Mouse (Mus musculus): ENCODE data around the gene Lnx1. TPM values are rescaled to one million over a fixed set of nuclear protein-coding genes. Genes with fewer than 3 reads are reported as not detected.

Gene Lnx1
- polyA plus RNA-seq, 1 experiment from 2014 or later: 0.92 TPM

- H3K27ac ChIP-seq (ENCODE audit: poor library complexity, severe bottlenecking): no peak overlapping the region
- no peak overlapping the region for H3K4me2 ChIP-seq
- H3K4me3 ChIP-seq: no peak overlapping the region
- peaks cover 14% of the 10 kb centered on the region; the same call in 1 of the 2 replicates for H3K4me1 ChIP-seq (replicated peaks)
- H3K9me3 ChIP-seq (replicated peaks): no peaks in the 10 kb centered on the region
- WGBS: 74% methylated on average over 2 of the region's 2 CpGs
- no peak for ATAC-seq (ENCODE audit: insufficient number of reproducible peaks, low FRiP score)
- no peaks in the 10 kb centered on the region for H3K36me3 ChIP-seq
- H3K27me3 ChIP-seq (replicated peaks): no peaks in the 10 kb centered on the region
- no peak overlapping the region for H3K9ac ChIP-seq
Observed at GRCm38 (mm10) chr5:74700918-74701317, 1.8 kb downstream of the Lnx1 start.

DNA sequence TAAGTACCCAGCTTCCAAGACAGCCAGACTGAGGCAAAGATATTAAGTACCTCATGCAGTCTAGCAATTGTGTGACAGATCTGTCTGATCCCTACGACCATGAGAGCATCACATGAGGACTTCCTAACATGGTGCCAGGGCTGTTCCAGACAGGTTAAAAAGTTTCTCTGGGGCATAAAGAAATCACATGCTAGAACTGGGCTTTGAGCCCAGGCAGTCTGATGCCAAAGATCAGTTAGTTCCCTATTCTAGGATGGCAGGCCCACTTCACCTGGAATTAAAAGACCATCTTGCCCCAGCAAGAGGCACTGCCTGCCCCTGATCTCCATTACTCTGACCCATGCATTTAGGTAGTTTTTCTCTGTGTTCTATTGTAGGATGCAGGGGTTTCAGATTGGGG is 3.0 kb downstream of the Lnx1 start:
- Histone ChIP-seq H3K36me3 (no peaks in the 10 kb centered on the region), H3K9me3 (replicated peaks) (no peaks in the 10 kb centered on the region), H3K4me1 (replicated peaks) (peaks cover 11% of the 10 kb centered on the region; the same call in 1 of the 2 replicates), H3K9ac (no peak overlapping the region), H3K4me3 (no peak overlapping the region), H3K27ac (ENCODE audit: poor library complexity, severe bottlenecking) (no peak overlapping the region), H3K27me3 (replicated peaks) (no peaks in the 10 kb centered on the region), H3K4me2 (no peak overlapping the region)
- ATAC-seq (ENCODE audit: insufficient number of reproducible peaks, low FRiP score): no peak
- 89% methylated on average over 1 of the region's 1 CpGs for WGBS

GRCm38 (mm10) chr5:74697534-74697933 is 5.2 kb downstream of the Lnx1 start:
- Histone ChIP-seq H3K27ac (ENCODE audit: poor library complexity, severe bottlenecking) (no peak overlapping the region), H3K4me2 (no peak overlapping the region), H3K9me3 (replicated peaks) (no peaks in the 10 kb centered on the region), H3K36me3 (no peaks in the 10 kb centered on the region), H3K4me3 (no peak overlapping the region), H3K9ac (no peak overlapping the region), H3K27me3 (replicated peaks) (no peaks in the 10 kb centered on the region), H3K4me1 (replicated peaks) (peaks cover 14% of the 10 kb centered on the region)
- WGBS: 79% methylated on average over 9 of the region's 9 CpGs
- ATAC-seq (ENCODE audit: insufficient number of reproducible peaks, low FRiP score): no peak

GRCm38 (mm10) chr5:74694390-74694801 is 8.3 kb downstream of the Lnx1 start:
- WGBS: 66% methylated on average over 7 of the region's 7 CpGs
- no peaks in the 10 kb centered on the region for H3K27me3 ChIP-seq (replicated peaks)
- H3K9me3 ChIP-seq (replicated peaks): no peaks in the 10 kb centered on the region
- peaks cover 14% of the 10 kb centered on the region for H3K4me1 ChIP-seq (replicated peaks)
- H3K27ac ChIP-seq (ENCODE audit: poor library complexity, severe bottlenecking): no peak overlapping the region
- H3K36me3 ChIP-seq: no peaks in the 10 kb centered on the region
- ATAC-seq (ENCODE audit: insufficient number of reproducible peaks, low FRiP score): no peak
- no peak overlapping the region for H3K4me3 ChIP-seq
- no peak overlapping the region for H3K4me2 ChIP-seq
- H3K9ac ChIP-seq: no peak overlapping the region

- Histone ChIP-seq H3K36me3 (no peaks in the 10 kb centered on the region), H3K4me2 (no peak overlapping the region), H3K9me3 (replicated peaks) (no peaks in the 10 kb centered on the region), H3K4me1 (replicated peaks) (peaks cover 14% of the 10 kb centered on the region), H3K27ac (ENCODE audit: poor library complexity, severe bottlenecking) (no peak overlapping the region), H3K9ac (no peak overlapping the region), H3K4me3 (no peak overlapping the region), H3K27me3 (replicated peaks) (no peaks in the 10 kb centered on the region)
- WGBS: 44% methylated on average over 2 of the region's 2 CpGs
- ATAC-seq (ENCODE audit: insufficient number of reproducible peaks, low FRiP score): no peak
Observed at GRCm38 (mm10) chr5:74693836-74694235, 8.9 kb downstream of the Lnx1 start.

DNA sequence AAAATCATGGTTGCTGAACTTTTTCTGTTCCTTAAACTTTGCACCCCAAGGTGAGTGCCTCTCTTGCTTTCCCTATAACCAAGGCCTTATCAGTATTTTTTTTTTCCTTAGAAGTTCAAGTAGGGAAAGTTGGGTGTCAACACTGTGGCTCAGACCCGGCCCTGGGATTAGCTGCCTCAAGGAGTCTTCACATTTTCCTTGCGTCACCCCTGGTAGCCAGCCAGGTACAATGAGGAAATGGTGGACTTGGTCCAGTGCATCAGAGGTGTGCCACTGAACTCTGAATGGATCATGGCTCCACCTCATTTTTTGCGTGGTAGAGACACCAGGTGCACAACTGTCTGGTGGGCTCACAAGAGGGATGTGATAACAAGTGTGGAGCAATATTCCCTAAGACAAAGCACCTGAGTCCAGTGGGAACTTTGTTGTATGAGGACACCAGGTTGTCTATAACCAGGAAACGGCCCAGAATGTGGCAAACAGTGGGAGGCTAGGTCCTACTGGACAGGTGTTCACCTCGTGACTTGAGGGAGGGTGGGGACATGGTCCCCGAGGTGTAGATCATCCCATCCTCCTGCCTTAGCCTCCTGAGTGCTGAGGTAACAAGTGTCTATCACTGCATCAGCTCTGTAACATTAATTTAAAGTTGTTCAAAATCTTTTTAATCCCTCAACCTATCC is 10.2 kb downstream of the Lnx1 start:
- H3K4me2 ChIP-seq: no peak overlapping the region
- ATAC-seq (ENCODE audit: insufficient number of reproducible peaks, low FRiP score): no peak
- H3K27ac ChIP-seq (ENCODE audit: poor library complexity, severe bottlenecking): no peak overlapping the region
- no peaks in the 10 kb centered on the region for H3K36me3 ChIP-seq
- 79% methylated on average over 6 of the region's 6 CpGs for WGBS
- no peaks in the 10 kb centered on the region for H3K9me3 ChIP-seq (replicated peaks)
- no peak overlapping the region for H3K9ac ChIP-seq
- no peak overlapping the region for H3K4me3 ChIP-seq
- peaks cover 14% of the 10 kb centered on the region for H3K4me1 ChIP-seq (replicated peaks)
- no peaks in the 10 kb centered on the region for H3K27me3 ChIP-seq (replicated peaks)

DNA sequence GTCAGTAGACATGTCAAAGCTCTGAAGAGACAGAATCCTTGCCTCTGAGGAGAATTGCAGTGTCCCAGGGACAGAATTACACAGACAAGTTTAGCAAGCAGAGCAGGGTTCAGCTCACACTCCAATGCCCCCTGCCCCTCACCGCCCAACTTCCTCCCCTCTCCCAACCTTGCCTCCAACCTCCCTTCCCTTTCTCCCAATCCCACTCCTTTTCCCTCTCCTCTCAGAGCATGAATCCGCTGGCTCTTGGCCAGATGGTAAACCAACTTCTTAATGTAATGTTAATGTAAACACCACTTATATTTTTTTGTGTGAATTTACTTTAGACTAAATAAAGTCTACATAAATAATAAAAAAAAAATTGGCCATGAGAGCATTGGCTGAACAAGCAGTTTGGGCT is 13.9 kb downstream of the Lnx1 start:
- no peaks in the 10 kb centered on the region for H3K36me3 ChIP-seq
- H3K27ac ChIP-seq (ENCODE audit: poor library complexity, severe bottlenecking): no peak overlapping the region
- no peak overlapping the region for H3K4me2 ChIP-seq
- H3K9ac ChIP-seq: no peak overlapping the region
- no peaks in the 10 kb centered on the region for H3K27me3 ChIP-seq (replicated peaks)
- 76% methylated on average over 2 of the region's 2 CpGs for WGBS
- no peak overlapping the region for H3K4me3 ChIP-seq
- ATAC-seq (ENCODE audit: insufficient number of reproducible peaks, low FRiP score): no peak
- H3K9me3 ChIP-seq (replicated peaks): no peaks in the 10 kb centered on the region
- H3K4me1 ChIP-seq (replicated peaks): peaks cover 11% of the 10 kb centered on the region

GRCm38 (mm10) chr5:74684944-74685343 is 17.8 kb downstream of the Lnx1 start:
- ATAC-seq (ENCODE audit: insufficient number of reproducible peaks, low FRiP score): no peak
- no peak overlapping the region for H3K9ac ChIP-seq
- H3K36me3 ChIP-seq: no peaks in the 10 kb centered on the region
- H3K4me2 ChIP-seq: no peak overlapping the region
- H3K4me1 ChIP-seq (replicated peaks): peaks cover 14% of the 10 kb centered on the region
- no peaks in the 10 kb centered on the region for H3K27me3 ChIP-seq (replicated peaks)
- no peaks in the 10 kb centered on the region for H3K9me3 ChIP-seq (replicated peaks)
- no peak overlapping the region for H3K4me3 ChIP-seq
- no peak overlapping the region for H3K27ac ChIP-seq (ENCODE audit: poor library complexity, severe bottlenecking)
- WGBS: 49% methylated on average over 5 of the region's 5 CpGs

- Histone ChIP-seq H3K9me3 (replicated peaks) (no peaks in the 10 kb centered on the region), H3K36me3 (no peaks in the 10 kb centered on the region), H3K4me2 (no peak overlapping the region), H3K4me3 (no peak overlapping the region), H3K27ac (ENCODE audit: poor library complexity, severe bottlenecking) (no peak overlapping the region), H3K4me1 (replicated peaks) (peaks cover 15% of the 10 kb centered on the region), H3K27me3 (replicated peaks) (no peaks in the 10 kb centered on the region), H3K9ac (no peak overlapping the region)
- ATAC-seq (ENCODE audit: insufficient number of reproducible peaks, low FRiP score): no peak
- 79% methylated on average over 2 of the region's 2 CpGs for WGBS
Observed at GRCm38 (mm10) chr5:74683832-74684231, 18.9 kb downstream of the Lnx1 start.

- no peak overlapping the region for H3K4me3 ChIP-seq
Observed at GRCm38 (mm10) chr5:74682735-74683134, 20.0 kb downstream of the Lnx1 start.

DNA sequence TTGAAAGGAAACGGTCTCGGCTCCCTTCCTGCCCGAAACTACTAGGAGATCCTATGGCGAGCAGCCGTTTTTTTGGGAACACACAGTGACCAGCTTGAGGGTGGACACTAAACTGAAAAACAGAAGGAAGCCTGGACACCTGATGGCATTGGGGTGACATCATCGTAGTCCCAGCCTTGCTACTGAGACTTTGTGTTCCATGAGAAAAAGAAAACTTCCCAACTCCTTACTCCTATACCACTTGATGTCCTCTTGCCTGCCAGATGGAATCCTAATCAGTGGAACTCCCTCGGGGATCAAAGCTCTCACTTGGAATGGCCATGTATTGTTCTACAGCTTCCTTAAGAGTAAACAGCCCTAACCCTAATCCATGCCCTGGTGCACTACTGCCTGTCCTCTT is 23.1 kb downstream of the Lnx1 start:
- ATAC-seq (ENCODE audit: insufficient number of reproducible peaks, low FRiP score): no peak
- Histone ChIP-seq H3K4me2 (no peak overlapping the region), H3K27ac (ENCODE audit: poor library complexity, severe bottlenecking) (no peak overlapping the region), H3K27me3 (replicated peaks) (no peaks in the 10 kb centered on the region), H3K4me1 (replicated peaks) (peaks cover 29% of the 10 kb centered on the region), H3K36me3 (no peaks in the 10 kb centered on the region), H3K9ac (no peak overlapping the region), H3K9me3 (replicated peaks) (no peaks in the 10 kb centered on the region), H3K4me3 (no peak overlapping the region)
- 85% methylated on average over 7 of the region's 7 CpGs for whole genome bisulfite sequencing

More at GRCm38 (mm10) chr5:74682735-74683134, 20.0 kb downstream of the Lnx1 start:
- ATAC-seq (ENCODE audit: insufficient number of reproducible peaks, low FRiP score): no peak
- Histone ChIP-seq H3K9me3 (replicated peaks) (no peaks in the 10 kb centered on the region), H3K27ac (ENCODE audit: poor library complexity, severe bottlenecking) (no peak overlapping the region), H3K4me1 (replicated peaks) (peaks cover 23% of the 10 kb centered on the region), H3K9ac (no peak overlapping the region), H3K27me3 (replicated peaks) (no peaks in the 10 kb centered on the region), H3K4me2 (no peak overlapping the region), H3K36me3 (no peaks in the 10 kb centered on the region)
- 94% methylated on average over 1 of the region's 1 CpGs for WGBS

DNA sequence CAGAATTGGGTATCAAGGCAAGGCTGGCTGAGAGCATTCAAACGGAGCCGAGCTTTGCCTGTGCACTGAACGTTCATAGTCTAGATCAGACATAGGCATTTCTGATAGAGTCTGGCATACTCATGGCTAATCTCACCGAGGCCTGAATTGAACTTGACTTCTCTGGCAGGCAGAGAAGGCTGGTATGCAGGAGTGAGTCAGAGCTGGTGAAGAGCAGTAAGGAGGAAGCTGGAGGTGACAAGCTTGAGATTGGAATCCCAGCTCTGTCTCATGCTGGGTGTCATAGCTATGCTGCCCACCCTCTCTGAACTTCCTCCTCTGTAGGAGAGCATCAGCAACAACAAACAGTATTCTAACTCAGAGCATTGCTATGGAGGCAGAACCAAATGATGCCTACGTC is 24.0 kb downstream of the Lnx1 start:
- Histone ChIP-seq H3K4me3 (no peak overlapping the region), H3K4me2 (no peak overlapping the region), H3K9me3 (replicated peaks) (no peaks in the 10 kb centered on the region), H3K27ac (ENCODE audit: poor library complexity, severe bottlenecking) (no peak overlapping the region), H3K9ac (no peak overlapping the region), H3K4me1 (replicated peaks) (peaks cover 29% of the 10 kb centered on the region), H3K36me3 (no peaks in the 10 kb centered on the region), H3K27me3 (replicated peaks) (no peaks in the 10 kb centered on the region)
- whole genome bisulfite sequencing: 57% methylated on average over 5 of the region's 5 CpGs
- no peak for ATAC-seq (ENCODE audit: insufficient number of reproducible peaks, low FRiP score)

Data from heart, embryonic 12.5 days (tissue).